Mouse (Mus musculus) lung, embryonic 15.5 days (tissue): ENCODE measurements around the gene Timm17a. TPM values are rescaled to one million over a fixed set of nuclear protein-coding genes. Genes with fewer than 3 reads are reported as not detected.

ENCODE experiments used
- ATAC-seq: fragments of 200-750 bp; cut with Nextera tagmentation; 2 replicates; pipeline ENCODE4 v1.8.0; 2017; ENCODE audit warnings: moderate number of reproducible peaks, borderline replicate concordance; ENCODE audit not compliant: low FRiP score, low TSS enrichment; ENCODE audit errors: extremely low read depth
- H3K27ac ChIP-seq: fragments of 300-500 bp; sonication (generic); 2 replicates; pipeline ENCODE4 v1.5.1; 2015; ENCODE audit warnings: moderate library complexity, mild to moderate bottlenecking, inconsistent platforms
- H3K27me3 ChIP-seq: fragments of 300-500 bp; sonication (generic); 2 replicates; pipeline ENCODE4 v1.6.1; 2015; ENCODE audit warnings: inconsistent platforms
- H3K36me3 ChIP-seq: fragments of 300-500 bp; sonication (generic); 2 replicates; pipeline ENCODE4 v1.6.1; 2015; ENCODE audit warnings: inconsistent platforms
- H3K4me1 ChIP-seq: fragments of 300-500 bp; sonication (generic); 2 replicates; pipeline ENCODE4 v1.6.1; 2015; ENCODE audit warnings: inconsistent platforms
- H3K4me2 ChIP-seq: fragments of 300-500 bp; sonication (generic); 2 replicates; pipeline ENCODE4 v1.6.1; 2015; ENCODE audit warnings: inconsistent platforms, mild to moderate bottlenecking, moderate library complexity
- H3K4me3 ChIP-seq: fragments of 300-500 bp; sonication (generic); 2 replicates; pipeline ENCODE4 v1.5.1; 2015; ENCODE audit warnings: mild to moderate bottlenecking, inconsistent platforms
- H3K9ac ChIP-seq: fragments of 300-500 bp; sonication (generic); 2 replicates; pipeline ENCODE4 v1.6.1; 2015; ENCODE audit warnings: inconsistent platforms
- H3K9me3 ChIP-seq: fragments of 300-500 bp; sonication (generic); 2 replicates; pipeline ENCODE4 v1.6.1; 2016; ENCODE audit warnings: inconsistent platforms
- WGBS: fragments of 180-500 bp; shearing (Covaris S2); methylation state at CpG from one replicate; pipeline ENCODE4 v1.1.7; 2015; 5-methylcytosine and 5-hydroxymethylcytosine counted together
- polyA plus RNA-seq: library from polyadenylated mRNA; unstranded; fragments of >200 nt; fragmentation: Nextera tagmentation; extraction: Ambion mirVana; gene quantifications from 2 replicates; pipeline ENCODE4 v1.2.1, GENCODE M21; 2015

The Timm17a gene
- 186 and 192 TPM in 2 replicates for polyA plus RNA-seq

DNA sequence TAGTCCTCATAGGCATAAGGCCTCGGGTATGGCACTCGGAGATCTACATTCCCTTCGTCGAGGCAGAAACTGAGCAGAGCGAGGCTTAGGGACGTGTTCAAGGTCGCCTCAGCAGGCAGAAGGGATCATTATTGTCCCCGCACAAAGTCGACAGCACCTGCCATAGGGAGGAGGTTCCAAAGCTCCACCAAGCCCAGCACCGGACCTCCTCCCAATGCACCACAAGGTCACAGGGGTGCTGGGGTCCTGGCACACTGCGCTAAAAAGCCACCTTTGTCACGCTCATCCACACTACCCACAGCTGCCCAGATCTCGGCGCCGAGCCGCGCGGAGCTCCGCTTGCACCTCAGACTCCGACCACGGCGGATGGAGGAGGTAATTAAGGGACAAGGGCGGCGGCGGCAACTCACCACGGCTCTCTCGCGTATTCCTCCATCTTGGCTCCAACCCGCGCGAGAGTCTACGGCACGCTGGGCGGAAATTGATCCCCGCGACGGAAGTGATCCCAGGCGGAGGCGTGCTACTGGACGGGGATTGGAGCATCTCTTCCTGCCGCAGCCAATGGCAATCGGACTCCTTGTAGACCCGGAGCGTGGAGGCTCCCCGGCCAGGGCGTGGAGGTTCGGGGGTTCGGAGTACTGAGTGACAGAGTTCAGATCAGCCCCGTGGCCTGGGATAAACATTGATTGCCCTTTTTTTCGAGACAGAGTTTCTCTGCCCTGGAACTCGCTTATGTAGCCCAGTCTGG is at the start of gene Timm17a:
Timm17a (minus strand) TSS at position 495 of the 748 bp plus-strand sequence.
- ATAC-seq, result peak; percentile 99
- no peaks in the 10 kb centered on the region for H3K9me3 ChIP-seq
- H3K4me1 ChIP-seq, result peaks cover 22% of the 10 kb centered on the region
- peak within 1 kb of the TSS; percentile 80 for H3K27ac ChIP-seq
- under 1% methylated on average over 51 of the region's 51 CpGs for WGBS
- peak within 1 kb of the TSS; percentile 83 for H3K4me2 ChIP-seq
- peak within 1 kb of the TSS; percentile 94 for H3K9ac ChIP-seq
- H3K27me3 ChIP-seq, result no peaks in the 10 kb centered on the region
- peak within 1 kb of the TSS; percentile 73 for H3K4me3 ChIP-seq
- peaks cover 16% of the 10 kb centered on the region for H3K36me3 ChIP-seq

DNA sequence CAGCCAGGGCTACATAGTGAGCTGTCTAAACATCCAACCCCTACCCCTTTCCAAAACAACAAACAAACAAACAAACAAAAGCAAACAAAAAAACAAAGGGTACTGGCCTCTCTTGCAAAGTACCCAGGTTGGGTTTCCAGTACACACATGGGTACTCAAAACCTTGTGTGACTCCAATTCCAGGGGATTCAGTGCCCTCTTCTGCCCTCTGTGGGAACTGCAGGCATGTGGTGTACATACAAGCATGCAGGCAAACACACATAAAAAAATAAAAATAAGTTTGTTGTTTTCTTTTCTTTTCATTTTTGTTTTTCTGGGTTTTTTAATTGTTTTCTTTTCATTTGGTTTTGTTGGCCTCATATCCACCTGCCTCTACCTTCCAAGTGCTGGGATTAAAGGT is 48.5 kb upstream of the Timm17a start:
- Histone ChIP-seq H3K36me3 (no peaks in the 10 kb centered on the region), H3K4me3 (no peak overlapping the region), H3K9me3 (no peaks in the 10 kb centered on the region), H3K27ac (no peak overlapping the region), H3K27me3 (no peaks in the 10 kb centered on the region), H3K4me1 (0 out of 2 replicates have a peak, but pooled peaks cover 3% of the 10 kb centered on the region), H3K4me2 (no peak overlapping the region), H3K9ac (no peak overlapping the region)
- no peak for ATAC-seq

DNA sequence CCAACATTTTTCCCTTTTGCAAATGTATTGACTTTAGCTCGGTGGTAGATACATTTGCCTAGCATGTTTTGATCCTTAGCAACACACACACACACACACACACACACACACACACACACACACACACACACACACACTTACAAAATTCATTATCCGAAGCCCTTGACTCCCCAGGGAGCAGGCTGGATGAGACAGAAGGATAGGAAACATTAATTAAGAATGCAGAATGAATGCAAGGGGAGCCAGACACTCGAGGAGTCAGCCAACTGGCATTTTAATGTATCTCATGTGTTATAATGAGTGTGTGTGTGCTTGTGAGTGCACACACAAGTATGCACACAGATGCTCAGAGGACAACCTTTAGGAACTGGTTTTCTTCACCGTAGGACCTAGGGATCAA is 47.9 kb upstream of the Timm17a start:
- H3K4me3 ChIP-seq, result no peak overlapping the region
- H3K4me1 ChIP-seq, result 0 out of 2 replicates have a peak, but pooled peaks cover 3% of the 10 kb centered on the region
- WGBS, result 78% methylated on average over 4 of the region's 4 CpGs
- H3K27me3 ChIP-seq, result no peaks in the 10 kb centered on the region
- no peak overlapping the region for H3K27ac ChIP-seq
- no peak for ATAC-seq
- no peaks in the 10 kb centered on the region for H3K36me3 ChIP-seq
- no peaks in the 10 kb centered on the region for H3K9me3 ChIP-seq
- no peak overlapping the region for H3K9ac ChIP-seq
- H3K4me2 ChIP-seq, result no peak overlapping the region

DNA sequence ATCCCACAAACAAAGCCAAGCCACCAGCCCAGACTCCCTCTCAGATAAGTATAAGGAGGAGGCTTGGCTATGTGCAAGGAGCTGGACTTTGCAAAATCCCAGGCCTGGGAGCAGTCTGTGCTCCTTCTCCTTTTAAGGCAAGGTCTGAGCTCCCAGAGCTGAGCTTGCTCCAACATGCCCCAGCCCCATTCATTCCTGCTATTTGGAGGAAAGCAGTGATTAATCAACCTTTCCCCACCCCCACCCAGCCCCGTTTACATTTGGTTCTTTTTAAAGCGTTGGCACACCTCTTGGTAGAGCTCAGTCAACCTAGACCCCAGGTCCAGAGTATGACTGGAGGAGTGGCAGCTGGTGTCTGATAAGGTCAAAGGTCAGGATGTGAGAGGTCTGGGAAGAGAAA is 45.5 kb upstream of the Timm17a start:
- Histone ChIP-seq H3K27ac (peak overlapping the region; percentile 44; the same call in 1 of the 2 replicates), H3K27me3 (no peaks in the 10 kb centered on the region)
- 5% methylated on average over 2 of the region's 2 CpGs for WGBS

GRCm38 (mm10) chr1:135351953-135352352 is 38.4 kb upstream of the Timm17a start:
- Histone ChIP-seq H3K4me3 (no peak overlapping the region), H3K27ac (no peak overlapping the region), H3K4me2 (no peak overlapping the region), H3K4me1 (peaks cover 14% of the 10 kb centered on the region), H3K27me3 (no peaks in the 10 kb centered on the region), H3K36me3 (no peaks in the 10 kb centered on the region), H3K9ac (no peak overlapping the region), H3K9me3 (no peaks in the 10 kb centered on the region)
- ATAC-seq, result no peak
- 73% methylated on average over 3 of the region's 3 CpGs for WGBS

More for the DNA sequence above, 45.5 kb upstream of the Timm17a start:
- 0 out of 2 replicates have a peak, but pooled peaks cover 3% of the 10 kb centered on the region for H3K4me1 ChIP-seq
- ATAC-seq, result peak; percentile 69
- no peaks in the 10 kb centered on the region for H3K36me3 ChIP-seq
- no peak overlapping the region for H3K4me2 ChIP-seq
- H3K4me3 ChIP-seq, result no peak overlapping the region
- no peak overlapping the region for H3K9ac ChIP-seq
- no peaks in the 10 kb centered on the region for H3K9me3 ChIP-seq

DNA sequence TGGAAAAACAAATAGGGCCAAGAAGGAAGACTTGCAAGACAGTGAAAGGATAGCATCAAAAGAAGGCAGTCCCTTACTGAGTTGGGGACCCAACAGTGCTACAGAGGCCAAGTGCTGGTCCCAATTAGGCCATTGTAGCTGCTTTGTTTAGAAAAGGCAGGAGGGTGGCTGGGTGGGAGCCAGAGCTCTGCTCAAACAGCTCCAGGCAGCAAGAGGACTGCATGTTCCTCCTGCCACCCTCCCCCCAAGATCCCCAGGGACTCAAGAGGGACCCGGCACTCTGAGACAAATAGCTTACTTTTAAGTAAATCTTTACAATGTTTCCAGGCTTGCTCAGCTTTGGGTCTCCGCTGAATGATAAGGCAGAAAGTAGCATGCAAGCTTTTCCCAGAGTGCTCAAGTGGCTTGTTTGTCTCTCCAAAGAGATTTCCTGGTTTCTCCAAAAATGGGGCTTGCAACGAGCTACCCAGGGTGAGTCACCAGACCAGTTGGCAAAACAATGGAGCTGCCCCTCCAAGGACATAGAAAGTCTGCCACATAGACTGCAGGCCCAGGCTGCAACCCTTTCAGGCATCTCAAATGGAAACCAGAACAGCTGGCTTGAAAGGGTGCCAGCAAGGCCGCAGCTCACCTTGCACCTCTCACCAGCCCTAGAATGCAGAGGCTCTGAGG is 34.1 kb upstream of the Timm17a start:
- H3K4me3 ChIP-seq, result no peak overlapping the region
- no peaks in the 10 kb centered on the region for H3K9me3 ChIP-seq
- no peaks in the 10 kb centered on the region for H3K27me3 ChIP-seq
- H3K27ac ChIP-seq, result peak overlapping the region; percentile 82
- no peak overlapping the region; the same call in 1 of the 2 replicates for H3K4me2 ChIP-seq
- WGBS, result 32% methylated on average over 4 of the region's 4 CpGs
- H3K4me1 ChIP-seq, result peaks cover 17% of the 10 kb centered on the region
- H3K9ac ChIP-seq, result no peak overlapping the region
- H3K36me3 ChIP-seq, result no peaks in the 10 kb centered on the region
- ATAC-seq, result peak; percentile 59

DNA sequence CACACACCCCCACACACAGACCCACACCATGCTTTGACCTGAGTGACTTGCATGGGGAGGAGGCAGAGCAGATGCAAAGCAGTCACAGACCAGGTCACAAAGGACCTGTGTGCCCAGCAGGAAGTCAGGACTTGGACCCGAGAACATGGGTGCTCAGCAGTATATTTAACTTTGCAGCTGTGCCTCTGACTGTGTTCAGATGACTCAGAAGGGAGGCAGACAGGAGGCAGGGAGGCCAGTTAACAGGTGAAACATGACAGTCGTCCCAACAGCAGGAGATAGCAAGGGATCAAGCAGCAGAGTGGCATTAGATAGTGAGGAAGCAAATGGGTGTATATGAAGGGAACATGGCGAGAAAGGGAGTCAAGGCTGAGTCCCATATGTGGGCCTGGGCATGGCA is 33.3 kb upstream of the Timm17a start:
- H3K4me2 ChIP-seq, result no peak overlapping the region
- no peak overlapping the region for H3K4me3 ChIP-seq
- no peaks in the 10 kb centered on the region for H3K36me3 ChIP-seq
- peak overlapping the region; percentile 82 for H3K27ac ChIP-seq
- no peak overlapping the region for H3K9ac ChIP-seq
- no peaks in the 10 kb centered on the region for H3K9me3 ChIP-seq
- ATAC-seq, result no peak
- no peaks in the 10 kb centered on the region for H3K27me3 ChIP-seq
- 47% methylated on average over 3 of the region's 3 CpGs for WGBS
- H3K4me1 ChIP-seq, result peaks cover 17% of the 10 kb centered on the region

DNA sequence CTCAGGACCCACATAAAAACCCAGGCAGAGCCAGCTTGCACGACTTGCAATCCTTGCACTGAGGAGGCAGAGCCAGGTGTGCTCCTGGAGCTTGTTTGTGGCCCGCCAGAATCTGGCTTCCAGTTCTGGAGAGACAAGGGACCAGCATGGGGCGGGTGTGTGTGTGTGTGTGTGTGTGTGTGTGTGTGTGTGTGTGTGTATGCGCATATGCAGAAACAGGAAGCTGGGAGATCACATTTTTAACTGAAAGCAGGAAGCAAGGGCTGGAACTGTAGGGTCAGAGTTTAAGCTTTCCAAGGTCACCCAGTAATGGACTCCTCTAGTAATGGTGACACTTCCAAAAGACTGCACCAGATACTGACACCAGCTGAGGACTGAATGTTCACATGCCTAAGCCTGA is 30.4 kb upstream of the Timm17a start:
- H3K27ac ChIP-seq, result no peak overlapping the region
- 51% methylated on average over 4 of the region's 4 CpGs for WGBS
- H3K27me3 ChIP-seq, result no peaks in the 10 kb centered on the region
- ATAC-seq, result no peak
- no peak overlapping the region for H3K9ac ChIP-seq
- H3K4me1 ChIP-seq, result peaks cover 17% of the 10 kb centered on the region
- H3K4me3 ChIP-seq, result no peak overlapping the region
- H3K9me3 ChIP-seq, result no peaks in the 10 kb centered on the region
- no peak overlapping the region for H3K4me2 ChIP-seq
- H3K36me3 ChIP-seq, result no peaks in the 10 kb centered on the region

DNA sequence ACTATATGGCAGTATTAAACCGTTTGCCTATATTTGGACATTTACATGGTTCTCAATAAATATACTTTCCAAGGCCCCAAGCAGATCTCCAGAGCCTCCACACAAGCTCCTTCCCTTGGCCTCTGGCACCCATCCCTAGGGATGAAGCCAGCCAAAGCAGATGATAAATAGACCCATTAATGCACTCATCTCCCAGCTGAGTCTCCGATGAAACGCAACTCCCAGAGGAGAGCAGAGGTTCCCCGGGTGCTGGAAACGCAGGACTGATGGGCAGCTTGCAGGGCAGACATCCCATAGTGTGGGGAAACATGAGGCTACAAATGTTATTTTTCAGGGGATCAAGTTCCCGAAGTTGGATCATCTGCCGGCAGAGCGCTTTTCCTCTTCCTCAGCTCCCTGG is 28.4 kb upstream of the Timm17a start:
- H3K4me1 ChIP-seq, result peaks cover 3% of the 10 kb centered on the region
- no peaks in the 10 kb centered on the region for H3K9me3 ChIP-seq
- no peaks in the 10 kb centered on the region for H3K36me3 ChIP-seq
- no peak overlapping the region for H3K27ac ChIP-seq
- no peak overlapping the region for H3K4me3 ChIP-seq
- ATAC-seq, result no peak
- H3K27me3 ChIP-seq, result no peaks in the 10 kb centered on the region
- 46% methylated on average over 8 of the region's 8 CpGs for WGBS
- H3K9ac ChIP-seq, result no peak overlapping the region
- H3K4me2 ChIP-seq, result no peak overlapping the region

DNA sequence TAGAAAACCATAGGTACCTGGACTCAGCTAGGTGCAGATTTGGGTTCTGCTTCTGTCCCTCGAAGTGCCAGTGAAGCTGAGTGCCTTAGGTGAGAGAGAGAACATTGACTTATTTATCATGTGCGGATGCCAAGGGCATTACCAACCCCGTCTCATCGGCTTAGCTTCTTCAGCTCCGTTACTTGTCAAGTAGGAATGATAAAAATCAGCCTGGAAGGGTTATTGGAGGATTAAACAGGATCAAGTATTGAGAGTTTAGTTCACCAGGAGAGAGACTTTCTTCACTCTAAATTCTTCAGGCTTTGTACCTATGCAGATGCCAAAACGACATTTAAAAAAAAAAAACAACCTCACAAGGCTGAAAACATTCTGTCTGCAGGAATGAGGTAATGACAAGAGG is 17.0 kb upstream of the Timm17a start:
- H3K9me3 ChIP-seq, result no peaks in the 10 kb centered on the region
- no peak overlapping the region for H3K4me2 ChIP-seq
- no peaks in the 10 kb centered on the region for H3K27me3 ChIP-seq
- no peaks in the 10 kb centered on the region for H3K36me3 ChIP-seq
- H3K27ac ChIP-seq, result no peak overlapping the region
- H3K9ac ChIP-seq, result no peak overlapping the region
- ATAC-seq, result no peak
- H3K4me1 ChIP-seq, result no peaks in the 10 kb centered on the region
- no peak overlapping the region for H3K4me3 ChIP-seq
- 62% methylated on average over 6 of the region's 6 CpGs for WGBS

- Histone ChIP-seq H3K9ac (no peak overlapping the region), H3K27ac (no peak overlapping the region), H3K27me3 (0 out of 2 replicates have a peak, but pooled peaks cover 3% of the 10 kb centered on the region), H3K4me3 (no peak overlapping the region), H3K4me2 (no peak overlapping the region), H3K36me3 (no peaks in the 10 kb centered on the region), H3K9me3 (no peaks in the 10 kb centered on the region), H3K4me1 (peaks cover 5% of the 10 kb centered on the region; the same call in 1 of the 2 replicates)
- ATAC-seq, result no peak
- 51% methylated on average over 5 of the region's 5 CpGs for WGBS
Observed at GRCm38 (mm10) chr1:135328368-135328767, 14.8 kb upstream of the Timm17a start.

DNA sequence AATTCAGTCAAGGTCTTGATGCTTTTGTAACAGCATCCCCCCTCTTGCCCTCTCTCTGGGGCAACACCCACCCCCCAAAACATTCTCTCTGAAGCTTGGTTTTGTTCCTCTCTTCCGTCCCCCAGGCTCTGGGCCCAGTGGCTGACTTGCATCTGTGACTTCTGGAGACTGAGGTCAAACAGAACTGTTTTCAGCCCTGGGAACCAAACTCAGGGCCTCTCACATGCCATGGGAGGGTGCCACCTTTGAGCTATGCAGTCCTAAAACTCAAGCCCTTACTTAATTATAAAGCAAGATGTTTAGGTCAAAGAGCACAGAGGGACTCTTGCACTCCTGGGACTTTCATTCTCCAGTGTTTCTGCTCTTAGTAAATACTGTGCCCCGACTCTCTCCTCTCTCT is 12.4 kb upstream of the Timm17a start:
- Histone ChIP-seq H3K27ac (no peak overlapping the region), H3K36me3 (no peaks in the 10 kb centered on the region), H3K4me2 (peak overlapping the region; percentile 12; the same call in 1 of the 2 replicates), H3K27me3 (0 out of 2 replicates have a peak, but pooled peaks cover 4% of the 10 kb centered on the region), H3K9ac (no peak overlapping the region; the same call in 1 of the 2 replicates), H3K4me3 (0 out of 2 replicates have a peak overlapping the region, but pooled peaks have one; percentile 25), H3K4me1 (peaks cover 5% of the 10 kb centered on the region; the same call in 1 of the 2 replicates), H3K9me3 (no peaks in the 10 kb centered on the region)
- ATAC-seq, result no peak
- WGBS, result 73% methylated on average over 2 of the region's 2 CpGs
